Mouse (Mus musculus) MN1 (cell line): ENCODE measurements around the gene Adgrd1.

ENCODE experiments used
- DNase-seq: peaks from one replicate; pipeline ENCODE4 v3.0.0-alpha.2; 2016; ENCODE audit warnings: low spot score

Gene Adgrd1

GRCm38 (mm10) chr5:129096511-129096910 lies at the start of gene Adgrd1:
Gene Adgrd1 (plus strand): TSS chr5:129096750.
- DNase-seq, result no peak

GRCm38 (mm10) chr5:129049372-129049771 lies 47.2 kb upstream of the Adgrd1 start:
- DNase-seq, result peak; percentile 40

- no peak for DNase-seq
Measured at GRCm38 (mm10) chr5:129051910-129052309, 44.6 kb upstream of the Adgrd1 start.

- DNase-seq, result peak; percentile 30
Measured at GRCm38 (mm10) chr5:129052636-129053355, 43.8 kb upstream of the Adgrd1 start.

- no peak for DNase-seq
Measured at GRCm38 (mm10) chr5:129054675-129055284, 41.8 kb upstream of the Adgrd1 start.

- no peak for DNase-seq
Measured at GRCm38 (mm10) chr5:129059116-129059515, 37.4 kb upstream of the Adgrd1 start.

- peak; percentile 78 for DNase-seq
Measured at GRCm38 (mm10) chr5:129061579-129061978, 35.0 kb upstream of the Adgrd1 start.

- peak; percentile 87 for DNase-seq
Measured at GRCm38 (mm10) chr5:129063037-129063791, 33.3 kb upstream of the Adgrd1 start.

- DNase-seq, result no peak
Measured at GRCm38 (mm10) chr5:129063792-129064087, 32.8 kb upstream of the Adgrd1 start.

- peak; percentile 52 for DNase-seq
Measured at GRCm38 (mm10) chr5:129064186-129064585, 32.4 kb upstream of the Adgrd1 start.

GRCm38 (mm10) chr5:129065301-129065700 lies 31.2 kb upstream of the Adgrd1 start:
- peak; percentile 91 for DNase-seq

GRCm38 (mm10) chr5:129065946-129066345 lies 30.6 kb upstream of the Adgrd1 start:
- peak; percentile 70 for DNase-seq

GRCm38 (mm10) chr5:129066541-129067230 lies 29.9 kb upstream of the Adgrd1 start:
- DNase-seq, result no peak

GRCm38 (mm10) chr5:129067231-129067834 lies 29.2 kb upstream of the Adgrd1 start:
- no peak for DNase-seq

- no peak for DNase-seq
Measured at GRCm38 (mm10) chr5:129071761-129072280, 24.7 kb upstream of the Adgrd1 start.

- no peak for DNase-seq
Measured at GRCm38 (mm10) chr5:129073404-129073803, 23.1 kb upstream of the Adgrd1 start.

- DNase-seq, result no peak
Measured at GRCm38 (mm10) chr5:129076098-129076497, 20.5 kb upstream of the Adgrd1 start.

- DNase-seq, result no peak
Measured at GRCm38 (mm10) chr5:129077240-129077639, 19.3 kb upstream of the Adgrd1 start.

GRCm38 (mm10) chr5:129081521-129081920 lies 15.0 kb upstream of the Adgrd1 start:
- DNase-seq, result no peak

GRCm38 (mm10) chr5:129085153-129085552 lies 11.4 kb upstream of the Adgrd1 start:
- no peak for DNase-seq

- no peak for DNase-seq
Measured at GRCm38 (mm10) chr5:129092345-129093065, 4.0 kb upstream of the Adgrd1 start.
